Mouse (Mus musculus) central nervous system, embryonic 18 days (tissue): Measurements from ENCODE around the gene Phf6. TPM values are rescaled to one million over a fixed set of nuclear protein-coding genes. Genes with fewer than 3 reads are reported as not detected.

ENCODE experiments used
- polyA plus RNA-seq: library from polyadenylated mRNA; depleted of rRNA; stranded (reverse); fragments of >200 nt; gene quantifications from 2 replicates; pipeline ENCODE4 v1.2.3, GENCODE M21; 2012; rRNA removed

Gene Phf6
- 44.4 and 45.9 TPM in 2 replicates for polyA plus RNA-seq

DNA sequence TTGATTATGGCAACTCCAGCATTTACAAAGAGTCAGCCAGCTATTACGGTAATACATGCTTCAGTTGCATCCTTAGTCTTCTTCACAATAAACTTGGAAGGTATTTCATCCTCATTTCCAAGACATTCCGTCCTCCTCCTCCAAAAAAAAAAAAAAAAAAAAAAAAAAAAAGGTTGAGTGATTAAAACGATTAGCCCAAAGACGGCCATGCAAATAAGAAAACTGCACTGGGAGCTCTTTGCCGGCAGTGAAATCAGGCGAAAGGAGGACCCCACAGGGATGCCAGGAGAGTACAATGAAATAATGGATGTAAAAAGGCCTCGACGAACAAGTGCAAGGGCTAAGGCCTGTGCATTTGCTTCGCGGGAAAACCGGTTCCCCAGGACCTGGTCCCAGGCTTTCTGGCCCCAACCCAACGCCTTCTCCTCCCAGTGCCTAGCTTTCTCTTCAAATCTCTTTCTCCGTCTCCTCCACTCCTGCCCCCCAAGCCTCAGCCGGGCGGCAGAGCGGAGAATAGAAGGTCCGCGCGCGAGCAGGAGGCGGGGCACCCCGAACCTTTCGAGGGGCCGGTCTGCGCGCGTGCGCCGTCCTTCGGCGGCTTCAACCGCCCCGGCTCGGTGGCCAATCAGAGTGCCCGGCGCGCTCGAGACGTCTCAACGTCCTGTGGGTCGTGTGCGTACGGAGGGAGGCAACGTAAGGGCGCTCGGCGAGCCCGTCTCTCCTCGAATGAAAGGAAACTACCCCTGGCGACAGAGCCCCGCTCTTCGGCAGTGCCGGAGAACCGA is at the start of gene Phf6:
Gene Phf6, plus strand, starts transcription at position 680 of the 785 bp plus-strand sequence.

GRCm38 (mm10) chrX:52987905-52988783 is 76.1 kb downstream of the Phf6 start, which contains the start of gene Hprt:
Gene Hprt (plus strand): TSS chrX:52988137.

Other genes with a start within 250 kb of the Phf6 start
- 3.6 and 4.2 TPM in 2 replicates for gene Ccdc160, start 121.1 kb upstream of the Phf6 start, polyA plus RNA-seq
- 76.5 and 83.1 TPM in 2 replicates for gene Hprt, start 75.9 kb downstream of the Phf6 start, polyA plus RNA-seq